Mouse (Mus musculus): ENCODE measurements around the gene Syncrip.
A peak's percentile ranks its signal among the peaks of the same experiment; 100 is the strongest.
"Not testable (repeated sequence)": the region's sequence is repeated elsewhere in the genome, so short reads cannot be mapped to it uniquely, and the experiment has no call there.

The Syncrip gene

DNA sequence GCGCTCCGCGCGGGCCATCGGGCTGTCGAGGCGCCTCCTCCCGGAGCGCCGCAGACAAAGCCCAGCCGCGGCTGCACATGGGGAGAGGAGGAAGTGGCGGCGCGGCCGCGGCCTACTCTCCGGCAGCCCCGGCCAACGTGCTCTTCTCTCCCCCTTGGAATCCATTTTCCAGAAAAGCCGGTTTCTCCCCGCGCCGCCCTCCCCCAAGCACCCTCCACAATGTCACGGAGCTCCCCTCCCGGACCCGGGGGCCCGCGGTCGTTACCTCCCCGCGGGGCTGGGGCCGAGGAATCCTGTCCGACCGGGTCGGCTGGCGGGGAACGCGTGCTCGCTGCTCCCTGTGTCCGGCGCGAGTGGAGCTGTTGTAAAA lies 598 bp downstream of the Syncrip start:
- peak; percentile 55 to 66 for DNase-seq

DNA sequence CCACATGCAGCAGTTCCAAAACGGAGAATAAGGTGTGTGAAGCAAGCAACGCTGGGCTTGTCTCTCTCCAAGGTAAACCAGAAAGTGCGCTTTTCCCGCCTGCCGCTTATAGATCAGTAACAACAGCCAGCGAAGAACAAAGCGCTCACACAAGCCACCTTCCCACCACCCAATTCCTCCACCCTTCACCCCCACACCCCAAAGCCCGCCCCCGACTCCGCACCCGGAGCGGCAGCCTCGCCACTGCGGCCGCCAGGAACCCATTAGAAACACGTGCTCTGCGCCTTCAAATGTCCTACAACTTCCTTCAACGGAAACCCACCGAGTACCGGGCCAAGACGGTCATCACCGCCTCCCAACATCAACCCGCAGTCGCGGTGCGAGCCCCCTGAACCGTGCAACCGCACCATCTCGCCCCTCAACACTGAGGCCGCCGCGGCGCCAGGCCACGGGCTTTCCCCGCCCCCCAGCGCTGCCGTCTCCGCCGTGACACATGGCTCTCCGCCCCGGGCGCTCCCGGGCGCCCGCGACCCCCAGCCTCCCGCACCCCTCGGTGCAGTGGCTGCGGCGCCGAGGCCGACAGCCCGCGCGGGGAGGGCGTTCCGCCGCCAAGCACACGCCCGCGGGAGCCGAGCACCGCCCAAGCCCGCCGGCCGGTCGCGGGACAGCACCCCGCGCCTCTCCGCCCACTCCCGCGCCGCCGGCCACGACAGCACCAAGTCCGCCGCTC lies 1.1 kb downstream of the Syncrip start:
- peak; percentile 55 to 57 for DNase-seq

DNA sequence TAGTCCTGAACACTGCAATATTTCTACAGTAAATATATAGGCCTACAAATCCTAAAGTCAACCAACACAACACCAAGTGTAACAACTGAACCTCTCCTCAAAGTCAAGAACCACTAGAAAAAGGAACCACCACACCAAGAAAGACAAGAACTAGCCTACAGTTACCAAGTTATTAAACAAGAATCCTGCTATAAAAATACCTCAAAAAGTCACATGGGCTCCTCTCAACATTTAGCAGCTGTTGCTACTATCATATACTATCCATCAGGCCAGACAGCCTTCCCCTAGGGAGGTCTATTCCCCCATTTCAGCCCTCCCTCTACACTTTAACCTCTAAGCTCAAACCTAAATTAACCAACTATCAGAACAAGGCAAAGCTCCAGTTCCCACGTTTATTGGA lies 2.3 kb downstream of the Syncrip start:
- no peak for DNase-seq

DNA sequence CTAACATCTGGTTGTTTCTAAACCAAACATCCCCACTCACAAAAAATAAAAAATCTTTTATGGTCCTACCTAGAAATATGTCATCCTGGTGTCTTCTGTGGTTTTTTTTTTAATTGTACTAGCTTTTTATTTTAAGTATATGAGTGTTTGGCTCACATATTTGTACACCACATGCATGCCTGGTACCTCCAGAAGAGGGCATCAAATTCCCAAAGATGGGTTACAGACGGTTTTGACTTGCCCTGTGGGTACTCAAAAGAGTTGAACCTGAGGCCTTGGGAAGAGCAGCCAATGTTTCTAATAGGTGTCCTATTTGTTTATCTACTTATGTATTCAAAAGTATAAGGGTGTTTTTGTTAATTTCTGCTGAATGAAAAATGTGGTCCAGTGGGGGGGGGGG lies 6.2 kb downstream of the Syncrip start:
- DNase-seq = peak; percentile 21 to 30

DNA sequence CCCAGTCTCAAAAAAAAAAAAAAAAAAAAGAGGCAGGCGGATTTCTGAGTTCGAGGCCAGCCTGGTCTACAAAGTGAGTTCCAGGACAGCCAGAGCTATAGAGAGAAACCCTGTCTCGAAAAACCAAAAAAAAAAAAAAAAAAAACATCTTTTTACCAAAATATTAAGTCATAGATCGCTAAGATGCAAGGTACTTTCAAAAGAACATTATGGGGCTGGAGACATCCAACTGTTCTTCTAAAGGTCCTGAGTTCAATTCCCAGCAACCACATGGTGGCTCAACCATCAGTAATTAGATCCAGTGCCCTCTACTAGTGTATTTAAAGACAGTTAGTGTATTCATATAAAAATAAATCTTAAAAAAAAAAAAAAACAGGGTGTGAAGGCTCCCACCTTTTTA lies 21.4 kb downstream of the Syncrip start:
- not testable (repeated sequence) for DNase-seq

DNA sequence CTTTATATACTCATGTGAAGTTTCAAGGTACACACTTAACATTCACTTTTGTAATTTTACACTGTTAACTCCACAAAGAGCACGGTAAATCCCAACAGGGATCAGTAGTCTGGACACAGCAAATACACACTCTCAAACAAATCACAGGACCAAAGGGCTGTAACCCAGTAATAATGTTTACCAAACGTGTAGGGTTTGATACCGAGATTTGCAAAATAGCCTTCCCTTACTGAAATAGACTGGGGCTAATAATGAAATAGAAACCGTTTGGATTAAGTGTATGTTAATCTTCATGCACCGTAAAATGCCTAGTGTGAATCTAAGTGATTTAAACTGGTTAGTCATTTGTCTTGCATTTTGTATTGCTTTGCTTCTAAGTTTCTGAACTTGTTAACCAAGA lies 42.4 kb downstream of the Syncrip start:
- no peak for DNase-seq

DNA sequence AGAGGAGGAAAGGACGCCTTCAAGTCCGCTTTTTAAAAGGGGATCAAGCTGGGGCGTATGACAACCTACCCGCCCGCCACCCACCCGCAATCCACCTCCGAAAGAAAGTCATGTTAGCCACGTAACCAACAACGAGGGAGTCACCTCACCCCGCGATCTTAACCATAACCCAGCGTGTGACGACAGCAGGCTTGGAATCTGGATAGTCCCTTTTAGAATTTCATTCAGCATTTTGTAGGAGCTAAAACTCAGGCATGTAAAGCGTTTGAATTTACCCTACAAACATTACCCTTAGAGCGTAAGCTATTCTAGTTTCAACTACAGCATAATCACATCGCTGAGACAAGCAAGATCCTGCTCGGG lies 43.2 kb downstream of the Syncrip start:
- DNase-seq = no peak

DNA sequence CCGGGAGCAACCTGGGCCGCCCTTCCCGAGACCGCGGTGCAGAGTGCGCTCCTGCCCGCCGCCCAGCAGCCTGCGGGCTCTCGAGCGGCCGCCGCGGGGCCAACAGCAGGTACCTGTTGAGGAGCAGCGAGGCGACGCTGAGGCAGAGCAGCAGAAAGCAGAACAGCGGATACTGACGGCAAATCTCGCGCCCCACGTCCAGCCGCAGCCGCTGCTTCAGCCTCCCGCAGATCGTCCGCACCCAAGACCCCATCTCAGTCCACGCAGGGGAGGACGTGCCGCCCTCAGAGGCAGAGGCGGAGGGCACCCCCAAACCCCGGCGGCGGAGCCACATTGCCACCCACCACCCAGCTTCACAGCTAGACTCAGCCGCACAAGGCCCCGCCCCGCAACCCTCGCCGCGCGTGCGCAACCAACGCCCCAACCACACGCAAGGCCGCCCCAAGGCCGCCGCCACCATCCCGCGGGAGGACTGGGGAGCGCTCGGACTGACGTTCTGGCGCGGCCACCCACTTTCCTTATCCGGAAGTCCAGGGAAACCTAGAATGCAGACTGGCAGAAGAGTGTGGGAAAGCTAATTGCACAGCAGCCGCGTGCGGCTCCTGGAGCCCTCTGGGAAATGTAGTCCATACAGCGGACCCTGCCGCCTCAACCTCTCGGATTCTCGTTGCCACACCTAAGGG lies 43.7 kb downstream of the Syncrip start, which contains the start of gene Snx14:
Gene Snx14 (minus strand): TSS at position 404 of the 683 bp plus-strand sequence.
- DNase-seq = peak; percentile 93 to 95

DNA sequence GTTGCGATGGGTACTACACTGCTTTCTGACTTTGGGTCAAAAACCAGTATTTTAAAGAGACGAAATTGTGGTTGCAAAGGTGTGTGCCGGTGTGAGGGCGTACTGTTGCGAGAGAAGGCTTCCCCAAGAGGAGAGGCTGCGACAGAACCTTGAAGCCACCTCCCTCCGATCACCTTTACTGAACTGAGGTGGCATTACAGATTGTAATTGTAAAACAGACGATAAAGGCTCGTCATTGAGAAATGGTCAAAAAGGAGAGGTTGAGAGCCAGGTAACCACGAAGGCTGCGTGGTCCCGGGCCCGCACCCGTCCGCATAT lies 44.2 kb downstream of the Syncrip start:
- no peak for DNase-seq

DNA sequence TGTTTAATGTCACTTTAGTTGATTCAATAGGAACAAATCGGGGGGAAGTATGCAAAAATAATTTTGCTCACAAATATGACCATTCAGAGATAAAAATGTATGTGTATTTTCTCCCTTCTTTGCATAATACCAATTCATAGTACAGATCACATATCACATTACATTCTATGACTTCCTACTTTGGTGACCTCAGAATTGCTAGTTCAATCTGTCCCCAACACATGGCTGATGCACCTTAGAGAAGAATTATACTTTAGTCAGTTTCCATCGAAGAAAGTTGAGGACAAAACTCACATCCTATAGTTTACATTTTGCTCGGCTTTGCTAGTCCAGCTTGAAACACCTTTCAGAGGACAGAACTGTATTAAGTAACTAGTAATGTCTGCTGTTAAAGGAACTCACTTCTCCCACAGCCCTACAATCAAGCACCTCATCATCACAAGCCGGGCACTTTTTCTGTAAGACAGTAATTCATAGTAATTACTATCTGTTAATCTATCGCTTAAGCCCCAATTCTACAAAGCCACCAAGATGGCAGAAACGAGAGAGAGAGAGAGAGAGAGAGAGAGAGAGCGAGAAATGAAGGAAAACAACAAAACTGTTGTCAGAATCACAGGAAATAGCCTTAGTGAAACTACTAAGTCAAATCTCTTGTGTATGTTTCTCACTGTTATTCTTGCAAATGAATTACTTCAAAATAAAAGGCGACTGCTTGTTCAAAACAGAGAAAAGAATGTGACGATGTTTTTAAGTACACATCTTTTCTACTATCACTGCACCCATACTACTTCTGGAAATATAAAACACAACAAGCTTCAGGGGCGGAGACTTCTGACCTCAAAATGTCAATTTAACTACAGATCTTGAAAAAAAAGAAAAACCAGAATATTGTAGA lies 44.8 kb downstream of the Syncrip start:
- DNase-seq = no peak

DNA sequence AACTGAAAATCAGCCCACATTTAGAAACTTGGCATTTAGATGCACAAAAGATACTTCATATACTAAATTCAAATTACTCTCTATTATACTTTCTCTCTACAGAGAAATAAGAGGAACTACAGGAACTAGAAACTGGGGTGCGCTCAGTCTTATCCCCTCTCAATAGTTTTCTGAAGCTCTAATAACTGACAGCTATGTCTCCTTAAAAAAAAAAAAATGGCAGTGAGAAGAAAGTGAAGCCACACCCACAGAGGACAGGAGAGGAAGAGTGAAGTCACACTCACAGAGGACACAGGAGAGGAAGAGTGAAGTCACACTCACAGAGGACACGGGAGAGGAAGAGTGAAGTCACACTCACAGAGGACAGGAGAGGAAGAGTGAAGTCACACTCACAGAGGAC lies 58.0 kb downstream of the Syncrip start:
- DNase-seq = no peak

DNA sequence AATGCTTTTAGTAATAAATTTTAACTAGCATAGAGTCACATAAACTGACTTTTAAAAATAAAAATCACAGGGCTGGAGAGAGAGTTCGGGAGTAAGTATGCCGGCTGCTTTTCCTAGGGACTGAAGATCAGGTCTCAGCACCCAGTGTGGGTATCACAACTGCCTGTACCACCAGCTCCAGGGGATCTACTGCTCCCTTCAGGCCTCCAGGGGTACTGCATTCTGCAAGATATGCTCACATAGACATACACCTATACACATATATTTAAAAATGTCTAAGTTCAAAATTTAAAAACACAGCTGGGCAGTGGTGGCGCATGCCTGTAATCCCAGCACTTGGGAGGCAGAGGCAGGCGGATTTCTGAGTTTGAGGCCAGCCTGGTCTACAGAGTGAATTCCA lies 59.9 kb downstream of the Syncrip start:
- DNase-seq = peak; percentile 8 to 19

DNA sequence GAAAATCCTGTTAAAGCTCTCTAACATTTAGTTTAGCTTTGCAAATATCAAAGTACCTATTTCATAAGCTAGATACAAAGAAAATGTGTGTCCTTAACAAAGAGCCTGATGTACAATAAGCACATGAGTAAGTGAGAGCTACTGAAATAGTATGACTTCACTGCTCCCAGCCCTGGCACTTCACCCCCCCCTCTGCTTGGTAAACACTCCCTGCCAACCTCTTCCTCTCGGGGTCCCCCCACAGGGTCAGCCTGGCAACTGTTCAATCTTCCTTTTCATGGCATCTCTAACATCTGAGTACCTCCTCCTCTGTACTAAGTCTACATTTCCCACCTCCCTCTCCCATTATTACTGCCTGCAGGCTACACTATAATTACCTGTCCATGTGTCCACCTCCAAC lies 65.6 kb downstream of the Syncrip start:
- DNase-seq = no peak

DNA sequence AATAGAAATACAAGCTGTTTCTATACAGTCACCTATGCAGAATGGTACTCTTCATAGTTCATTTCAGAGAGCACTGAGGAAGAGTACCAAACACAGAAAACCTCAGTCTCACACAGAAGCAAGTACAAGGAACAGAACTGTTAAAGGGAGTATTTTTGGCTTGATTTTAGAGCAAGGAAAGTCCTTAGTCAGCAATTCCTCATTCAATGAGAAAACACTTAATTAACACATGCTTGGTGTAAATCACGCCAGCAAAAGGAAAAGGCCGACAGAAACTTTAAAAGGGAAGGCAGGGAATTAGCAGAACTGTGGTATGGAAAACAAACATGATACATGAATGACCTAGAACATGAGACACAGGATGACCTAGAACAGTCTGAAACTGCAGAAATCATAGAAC lies 72.4 kb downstream of the Syncrip start:
- DNase-seq = no peak

DNA sequence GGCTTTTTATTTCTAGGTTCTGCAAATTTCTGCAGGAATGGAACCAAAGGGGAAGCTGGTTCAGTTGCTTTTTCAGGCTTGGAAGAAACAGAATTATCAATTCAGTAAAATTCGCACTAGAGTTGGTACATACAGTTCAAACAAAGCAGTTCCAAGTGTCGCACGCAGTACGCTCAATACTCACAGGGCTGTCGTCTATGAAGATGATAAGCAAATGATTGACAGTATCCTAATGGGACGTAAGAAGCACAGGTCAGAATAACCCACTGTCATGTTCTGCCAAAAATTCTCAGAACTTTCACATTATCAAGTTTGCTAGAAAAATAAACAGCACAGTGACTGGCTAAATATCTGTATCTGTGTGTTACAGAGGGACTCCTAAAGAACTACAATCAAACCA lies 77.9 kb downstream of the Syncrip start:
- no peak for DNase-seq

DNA sequence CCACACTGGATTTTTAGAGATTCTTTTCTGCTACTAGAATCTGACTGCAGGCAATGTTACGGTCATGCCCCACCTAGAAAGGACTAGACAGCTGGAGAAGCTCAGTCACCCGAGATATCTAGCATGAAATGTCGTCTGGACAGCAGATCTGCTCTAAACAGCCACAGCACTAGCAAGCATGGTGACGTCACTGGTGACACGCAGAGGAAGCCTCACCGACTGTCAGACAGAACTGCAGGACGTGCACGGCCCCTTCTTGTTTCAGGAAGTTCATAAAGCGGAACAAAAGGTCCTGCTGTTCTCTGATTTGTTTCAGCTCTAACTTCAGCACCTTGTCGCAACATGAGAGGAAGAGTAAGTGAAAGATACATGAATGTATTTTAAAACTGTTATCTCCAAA lies 78.3 kb downstream of the Syncrip start:
- DNase-seq = peak; percentile 73 to 78

DNA sequence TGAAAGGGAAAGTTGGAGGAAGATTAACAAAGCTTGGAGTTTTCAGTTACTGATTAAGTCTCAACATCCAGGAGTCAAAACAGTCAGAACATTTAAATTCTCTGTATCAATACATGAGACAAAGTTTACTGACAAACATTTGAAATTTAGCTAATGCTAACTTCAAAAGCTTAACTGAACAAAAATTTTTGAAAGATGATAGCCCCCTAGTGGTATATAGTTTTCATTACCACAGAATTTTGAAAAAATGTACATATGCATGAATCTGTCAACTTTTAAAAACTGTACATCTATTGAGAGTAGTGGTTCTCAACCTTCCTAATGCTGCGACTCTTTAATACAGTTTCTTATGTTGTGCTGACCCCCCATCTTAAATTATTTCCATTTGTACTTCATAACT lies 83.9 kb downstream of the Syncrip start:
- no peak for DNase-seq
